Mouse (Mus musculus) urinary bladder, adult 18-20 months (tissue): ENCODE measurements at regions not wholly inside any gene's neighbourhood (a gene's known extent, or its start where the extent isn't known, plus 50 kb on each side); places are given as distances from the start of the nearest gene placed in this dataset.

Experiments
- DNase-seq, 2 experiments: peaks; one replicate each; pipeline ENCODE4 v3.0.0; 2022; ENCODE audit warnings: low spot score in 2 of 2, mixed read lengths in 2 of 2

DNA sequence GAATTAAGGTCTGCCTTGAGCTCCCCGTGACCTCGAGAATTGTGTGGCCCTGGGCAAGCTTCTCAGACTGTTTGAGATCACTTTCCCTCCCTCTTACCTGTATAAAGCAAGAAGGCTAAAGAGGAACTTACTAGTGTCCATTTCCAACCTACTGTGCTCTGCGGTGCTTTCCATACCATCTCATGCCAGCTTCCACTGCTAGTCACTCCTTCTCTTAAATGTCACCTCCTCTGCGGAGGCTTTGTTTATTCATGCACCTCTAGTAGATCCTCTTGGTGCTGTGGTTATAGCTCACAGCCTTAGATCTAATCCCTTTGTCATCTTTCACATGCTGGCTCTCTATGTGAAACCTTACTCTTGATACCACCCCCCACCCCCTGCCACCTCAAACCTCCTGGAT is 2310.3 kb upstream of the Lrrc6 start:
- DNase-seq, result no peak

- DNase-seq, result no peak
Measured at GRCm38 (mm10) chr15:68810593-68810992, 2309.9 kb upstream of the Lrrc6 start.

GRCm38 (mm10) chr15:68808175-68808574 is 2307.5 kb upstream of the Lrrc6 start:
- DNase-seq, result no peak

DNA sequence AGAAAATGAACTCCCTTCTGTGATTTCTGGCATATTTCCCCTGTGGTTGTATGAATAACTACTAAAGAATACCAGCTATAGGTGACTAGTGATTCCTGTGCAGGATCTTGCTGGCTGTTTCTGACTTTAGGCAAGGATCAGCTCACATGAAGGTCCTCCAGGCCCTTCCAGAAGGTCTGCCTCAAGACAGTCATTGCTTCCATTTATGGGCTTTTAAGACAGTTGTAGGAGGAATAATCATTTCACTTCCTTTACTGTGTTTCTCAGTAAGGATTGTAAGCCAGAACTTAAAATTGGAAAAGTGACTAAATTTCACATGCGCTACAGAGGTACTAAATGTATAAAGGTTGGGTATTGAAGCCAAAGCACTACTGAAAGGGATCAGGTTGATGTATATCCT is 2303.5 kb upstream of the Lrrc6 start:
- no peak for DNase-seq

GRCm38 (mm10) chr15:68801763-68802162 is 2301.1 kb upstream of the Lrrc6 start:
- DNase-seq, result no peak

DNA sequence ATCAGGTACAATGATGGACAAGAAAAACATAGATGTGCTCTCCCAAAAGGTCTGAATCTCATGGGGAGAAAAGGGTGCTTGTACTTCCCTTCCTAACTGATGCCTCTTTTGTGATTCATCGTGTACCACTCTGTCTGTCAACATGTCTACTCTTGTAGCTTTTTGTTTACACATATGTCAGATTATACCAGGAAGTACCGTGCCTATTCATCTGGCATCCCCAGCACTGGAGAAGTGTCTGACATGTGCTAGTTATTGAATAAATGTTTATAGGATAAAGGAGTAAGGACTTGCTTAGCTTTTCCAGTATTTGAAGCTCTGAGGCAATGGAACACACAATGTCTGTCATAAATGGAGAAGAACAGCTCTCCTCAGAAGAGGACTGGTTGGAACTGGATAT is 2296.7 kb upstream of the Lrrc6 start:
- no peak for DNase-seq

GRCm38 (mm10) chr15:68795239-68795960 is 2294.7 kb upstream of the Lrrc6 start:
- DNase-seq, result peak in 1 of 2 experiments; percentile 4

DNA sequence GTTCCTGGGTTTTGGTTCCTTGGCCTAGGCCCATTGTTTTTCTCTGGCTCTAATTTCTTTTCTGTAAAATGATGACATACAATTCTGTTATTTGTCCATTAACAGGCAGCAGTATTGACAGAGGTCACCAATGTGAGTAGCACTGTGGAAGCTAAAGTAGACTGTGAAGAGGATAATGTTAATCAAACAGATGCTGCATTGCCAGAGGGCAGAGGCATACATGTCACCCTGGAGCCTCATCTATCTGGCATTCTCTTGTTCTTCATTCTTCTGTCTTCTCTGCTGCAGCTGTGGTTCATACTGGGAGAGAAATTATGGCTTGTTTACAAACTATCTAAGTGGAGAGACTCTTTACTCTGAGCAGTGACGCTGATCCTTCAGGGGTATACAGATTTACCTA is 2259.2 kb upstream of the Lrrc6 start:
- DNase-seq, result no peak

GRCm38 (mm10) chr15:68755255-68755654 is 2254.5 kb upstream of the Lrrc6 start:
- no peak for DNase-seq

GRCm38 (mm10) chr15:68754834-68755233 is 2254.1 kb upstream of the Lrrc6 start:
- DNase-seq, result no peak

DNA sequence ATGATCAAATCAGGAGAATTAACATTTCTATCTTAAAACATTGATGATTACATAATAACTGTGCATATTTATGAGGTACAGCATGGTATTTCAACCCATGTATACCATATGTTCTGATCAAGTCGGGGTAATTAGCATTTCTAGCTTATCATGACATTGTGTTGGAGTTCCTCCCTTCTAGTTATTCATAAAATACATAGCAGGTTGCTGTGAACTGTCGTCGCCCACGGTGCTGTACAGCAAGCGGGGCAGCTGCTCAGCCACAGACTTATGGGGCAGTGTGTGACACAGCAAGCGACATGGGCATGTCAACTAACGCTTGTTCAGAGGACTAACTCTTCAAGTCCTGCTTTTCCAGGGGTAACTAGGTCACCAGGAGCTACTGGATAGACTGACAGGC is 2238.6 kb upstream of the Lrrc6 start:
- DNase-seq, result no peak

DNA sequence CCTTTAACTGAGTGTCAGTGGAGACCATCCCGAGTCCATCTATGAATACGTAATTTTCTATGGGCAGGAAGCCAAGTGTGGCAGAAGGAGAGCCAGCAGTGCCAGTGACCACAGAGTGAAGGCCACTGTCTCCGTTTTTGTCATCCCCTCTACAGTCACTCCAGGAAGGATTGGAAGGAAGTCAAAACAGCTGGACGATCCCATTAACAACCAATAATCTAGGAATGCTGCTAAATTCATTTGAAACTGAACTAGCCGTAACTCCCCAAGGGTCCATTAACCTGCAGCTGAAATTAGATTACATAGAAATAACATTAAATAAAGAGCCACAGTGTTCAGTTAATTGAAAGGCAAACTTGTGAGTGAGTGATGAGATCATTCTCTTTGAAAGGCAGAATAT is 2220.5 kb upstream of the Lrrc6 start:
- DNase-seq, result no peak

DNA sequence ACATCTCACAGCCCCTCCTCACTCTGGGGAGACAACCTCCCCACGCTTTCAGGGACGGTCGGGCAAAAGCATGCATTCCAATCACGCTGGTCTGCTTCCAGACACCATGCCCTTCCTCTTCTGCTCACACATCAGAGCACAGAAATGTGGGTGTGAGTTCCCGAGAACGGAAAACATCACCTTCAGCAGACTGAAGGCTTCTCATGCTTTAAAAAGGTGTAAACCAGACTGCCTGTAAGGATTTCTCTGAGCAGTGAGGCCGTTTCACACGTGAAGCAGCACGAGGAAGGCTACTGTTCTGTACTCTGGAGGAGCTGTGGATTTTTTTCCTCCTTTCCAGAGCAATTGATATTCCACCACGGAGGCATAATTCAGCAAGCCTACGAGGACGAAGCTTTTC is 2218.8 kb upstream of the Lrrc6 start:
- DNase-seq, result no peak

GRCm38 (mm10) chr15:68714337-68714736 is 2213.6 kb upstream of the Lrrc6 start:
- no peak for DNase-seq

DNA sequence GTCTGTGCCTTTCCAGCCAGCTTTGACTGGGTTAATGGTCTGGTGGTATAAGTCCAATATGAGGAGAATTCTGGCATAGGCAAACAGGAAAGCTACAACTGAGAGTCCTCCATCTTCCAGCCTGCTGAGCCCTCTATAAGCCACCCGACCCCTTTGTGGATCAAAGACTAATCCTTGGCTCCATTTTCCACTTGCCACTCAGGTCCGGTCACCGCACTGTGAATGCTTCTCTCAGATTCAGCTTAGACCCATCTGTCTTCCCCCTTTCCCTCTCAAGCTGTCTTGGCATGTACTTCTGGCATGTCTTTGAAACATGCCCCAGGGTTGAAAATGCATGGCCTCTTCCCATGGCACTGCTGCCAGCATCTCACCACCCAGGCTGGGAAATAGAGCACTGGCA is 2206.6 kb upstream of the Lrrc6 start:
- DNase-seq, result no peak

DNA sequence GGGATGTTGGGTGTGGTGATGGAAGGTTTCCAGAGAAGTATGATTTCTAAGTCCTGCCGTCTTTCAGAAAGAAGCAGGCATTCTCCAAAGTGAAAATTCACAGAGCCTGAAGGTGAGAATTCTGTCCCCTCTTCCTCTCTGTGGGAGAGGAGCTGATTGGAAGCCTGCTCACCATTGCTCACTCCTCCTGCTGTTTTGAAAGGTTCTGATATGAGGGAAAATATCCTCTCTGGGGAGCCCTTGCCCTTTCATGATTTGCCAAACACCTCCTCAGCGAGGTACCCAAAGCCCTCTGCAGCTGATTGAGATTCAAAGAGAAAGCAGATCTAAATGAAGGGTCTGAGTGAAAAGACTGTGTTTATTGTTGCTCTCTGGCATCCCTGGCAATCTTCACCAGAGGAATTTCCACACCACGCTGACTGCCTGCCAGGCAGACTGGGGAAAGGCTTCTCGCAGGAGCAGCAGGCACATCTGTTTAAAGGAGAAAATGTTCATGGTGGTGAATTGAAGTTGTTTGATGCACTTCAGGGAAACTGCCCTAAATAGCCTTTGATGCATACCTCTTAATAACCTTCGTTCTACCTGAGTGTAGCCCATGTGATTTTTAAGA is 2194.4 kb upstream of the Lrrc6 start:
- no peak for DNase-seq

DNA sequence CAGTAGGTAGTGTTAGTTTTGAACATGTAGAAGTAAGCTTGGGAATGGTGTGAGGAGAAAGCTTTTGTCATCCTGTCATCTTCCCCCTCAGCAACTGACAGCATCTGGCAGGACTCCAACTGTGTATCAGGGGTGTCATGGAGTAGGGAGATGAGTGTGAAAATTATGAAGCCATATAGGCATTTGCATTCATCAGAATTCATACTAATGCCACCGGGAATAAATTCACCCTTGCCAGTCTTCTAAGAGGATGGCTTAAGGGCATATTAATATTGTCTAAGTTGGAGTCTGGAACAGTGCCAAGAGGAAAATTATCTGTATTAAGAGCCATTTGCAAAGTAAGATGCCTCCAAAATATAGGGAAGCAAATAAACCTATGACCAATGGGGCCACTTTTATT is 2166.8 kb upstream of the Lrrc6 start:
- DNase-seq, result no peak

GRCm38 (mm10) chr15:68665331-68665730 is 2164.6 kb upstream of the Lrrc6 start:
- DNase-seq, result no peak

- no peak for DNase-seq
Measured at GRCm38 (mm10) chr15:68656722-68657121, 2156.0 kb upstream of the Lrrc6 start.

- no peak for DNase-seq
Measured at GRCm38 (mm10) chr15:68655046-68655445, 2154.3 kb upstream of the Lrrc6 start.

- no peak for DNase-seq
Measured at GRCm38 (mm10) chr15:68650609-68651008, 2149.9 kb upstream of the Lrrc6 start.

GRCm38 (mm10) chr15:68650033-68650432 is 2149.3 kb upstream of the Lrrc6 start:
- DNase-seq, result no peak

DNA sequence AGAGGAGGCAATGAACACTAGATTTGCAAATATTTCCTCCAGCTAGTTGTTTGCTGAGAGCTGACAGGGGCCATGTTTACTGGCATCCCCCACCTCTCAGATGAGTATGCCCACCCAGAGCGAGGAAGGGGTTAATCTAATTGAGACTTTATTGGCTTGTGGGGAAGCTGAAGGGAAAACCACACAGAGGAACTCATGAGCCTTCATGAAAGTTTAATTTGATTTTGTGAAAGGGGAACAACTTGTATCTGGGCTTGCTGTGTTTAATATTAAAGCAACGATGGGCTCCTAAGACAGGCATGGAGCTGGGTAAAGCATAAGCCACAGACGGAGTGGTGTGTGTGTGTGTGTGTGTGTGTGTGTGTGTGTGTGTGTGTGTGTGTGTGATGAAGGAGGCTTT is 2146.2 kb upstream of the Lrrc6 start:
- no peak for DNase-seq

- no peak for DNase-seq
Measured at GRCm38 (mm10) chr15:68644862-68645261, 2144.2 kb upstream of the Lrrc6 start.
